Mouse (Mus musculus) adrenal gland, adult 18-20 months (tissue): ENCODE data around the gene Iqcb1. TPM values are rescaled to one million over a fixed set of nuclear protein-coding genes. Genes with fewer than 3 reads are reported as not detected.
"Not testable (repeated sequence)": the region's sequence is repeated elsewhere in the genome, so short reads cannot be mapped to it uniquely, and the experiment has no call there.

Experiments
- DNase-seq, 2 experiments: peaks; one replicate each; pipeline ENCODE4 v3.0.0; 2021 to 2022; ENCODE audit warnings: low spot score in 2 of 2
- long read RNA-seq, 2 experiments: library from polyadenylated mRNA; stranded (forward); transcript quantifications; one replicate each; pipeline ENCODE4 v2.0.0; 2021
- total RNA-seq, 2 experiments: library from RNA; stranded (reverse); gene quantifications; 1 replicate in 1 of 2; 2 replicates in 1 of 2; pipeline ENCODE4 v1.2.3; 2021

Iqcb1 gene
- 10 to 100 TPM; 16.2 to 20.3 TPM for total RNA-seq
- long read RNA-seq, experiment 1, partial matches to known transcripts: 0 of 13 reads
- long read RNA-seq, experiment 1, other reads (novel, unspliced or antisense): 11 of 13 reads
- long read RNA-seq, experiment 2, partial matches to known transcripts: 2 of 17 reads
- long read RNA-seq, experiment 2, other reads (novel, unspliced or antisense): 12 of 17 reads

GRCm38 (mm10) chr16:36828054-36828786 lies at the start of gene Iqcb1:
Gene Iqcb1 (plus strand): TSS chr16:36828385.
- DNase-seq: peak; percentile 76 to 81

- DNase-seq: no peak
Measured at GRCm38 (mm10) chr16:36784146-36784545, 44.0 kb upstream of the Iqcb1 start.

GRCm38 (mm10) chr16:36784594-36785313 lies 43.4 kb upstream of the Iqcb1 start, which contains the start of gene Slc15a2:
Gene Slc15a2 (minus strand): TSS chr16:36784962.
- no peak for DNase-seq

GRCm38 (mm10) chr16:36786466-36786865 lies 41.7 kb upstream of the Iqcb1 start:
- DNase-seq: no peak

GRCm38 (mm10) chr16:36790166-36790565 lies 38.0 kb upstream of the Iqcb1 start:
- no peak for DNase-seq

GRCm38 (mm10) chr16:36794976-36795375 lies 33.2 kb upstream of the Iqcb1 start:
- DNase-seq: no peak

GRCm38 (mm10) chr16:36798334-36798733 lies 29.9 kb upstream of the Iqcb1 start:
- DNase-seq: no peak

GRCm38 (mm10) chr16:36802361-36802760 lies 25.8 kb upstream of the Iqcb1 start:
- no peak for DNase-seq

- DNase-seq: no peak
Measured at GRCm38 (mm10) chr16:36808616-36809015, 19.6 kb upstream of the Iqcb1 start.

GRCm38 (mm10) chr16:36813680-36814079 lies 14.5 kb upstream of the Iqcb1 start:
- no peak for DNase-seq

- DNase-seq: no peak
Measured at GRCm38 (mm10) chr16:36816916-36817315, 11.3 kb upstream of the Iqcb1 start.

- peak; percentile 29 to 35 for DNase-seq
Measured at GRCm38 (mm10) chr16:36817321-36817926, 10.8 kb upstream of the Iqcb1 start.

GRCm38 (mm10) chr16:36820016-36820415 lies 8.2 kb upstream of the Iqcb1 start:
- DNase-seq: no peak

GRCm38 (mm10) chr16:36820747-36821146 lies 7.4 kb upstream of the Iqcb1 start:
- DNase-seq: no peak

- no peak for DNase-seq
Measured at GRCm38 (mm10) chr16:36821474-36821873, 6.7 kb upstream of the Iqcb1 start.

- no peak for DNase-seq
Measured at GRCm38 (mm10) chr16:36827611-36828053, 553 bp upstream of the Iqcb1 start.

GRCm38 (mm10) chr16:36828820-36829219 lies 635 bp downstream of the Iqcb1 start:
- peak in 1 of 2 experiments; percentile 13 for DNase-seq

- not testable (repeated sequence) for DNase-seq
Measured at GRCm38 (mm10) chr16:36846894-36847293, 18.7 kb downstream of the Iqcb1 start.

- no peak for DNase-seq
Measured at GRCm38 (mm10) chr16:36851202-36851601, 23.0 kb downstream of the Iqcb1 start.

- no peak for DNase-seq
Measured at GRCm38 (mm10) chr16:36863585-36863984, 35.4 kb downstream of the Iqcb1 start.

- no peak for DNase-seq
Measured at GRCm38 (mm10) chr16:36869442-36869841, 41.3 kb downstream of the Iqcb1 start.
